Mouse (Mus musculus): ENCODE results near the gene Celf2. TPM values are rescaled to one million over a fixed set of nuclear protein-coding genes. Genes with fewer than 3 reads are reported as not detected.

Celf2 gene
- total RNA-seq, 2 experiments from 2014 or later, result 33.3 to 58.2 TPM

DNA sequence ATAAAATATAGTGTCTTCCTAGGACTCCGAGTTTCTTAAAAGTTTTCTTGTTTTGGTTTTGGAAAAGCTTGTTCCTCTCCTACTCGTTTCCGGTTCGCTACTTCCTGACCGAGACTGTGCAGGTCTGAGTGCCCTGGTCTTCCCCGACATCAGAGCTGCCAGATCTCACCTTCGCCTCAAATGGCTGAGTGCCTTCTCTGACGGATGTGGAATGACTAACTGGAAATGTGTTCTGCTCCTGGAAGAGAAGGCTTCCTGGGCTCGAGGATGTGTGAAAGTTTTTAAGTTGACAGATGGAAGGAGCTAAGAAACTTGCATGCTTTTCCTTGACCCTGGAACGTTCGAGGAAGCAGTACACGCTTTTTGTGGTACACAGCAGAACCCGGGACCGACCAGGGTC lies 421.9 kb downstream of the Celf2 start:
- DNase-seq (ENCODE audit: low spot score in 2 of 2), result no peak

DNA sequence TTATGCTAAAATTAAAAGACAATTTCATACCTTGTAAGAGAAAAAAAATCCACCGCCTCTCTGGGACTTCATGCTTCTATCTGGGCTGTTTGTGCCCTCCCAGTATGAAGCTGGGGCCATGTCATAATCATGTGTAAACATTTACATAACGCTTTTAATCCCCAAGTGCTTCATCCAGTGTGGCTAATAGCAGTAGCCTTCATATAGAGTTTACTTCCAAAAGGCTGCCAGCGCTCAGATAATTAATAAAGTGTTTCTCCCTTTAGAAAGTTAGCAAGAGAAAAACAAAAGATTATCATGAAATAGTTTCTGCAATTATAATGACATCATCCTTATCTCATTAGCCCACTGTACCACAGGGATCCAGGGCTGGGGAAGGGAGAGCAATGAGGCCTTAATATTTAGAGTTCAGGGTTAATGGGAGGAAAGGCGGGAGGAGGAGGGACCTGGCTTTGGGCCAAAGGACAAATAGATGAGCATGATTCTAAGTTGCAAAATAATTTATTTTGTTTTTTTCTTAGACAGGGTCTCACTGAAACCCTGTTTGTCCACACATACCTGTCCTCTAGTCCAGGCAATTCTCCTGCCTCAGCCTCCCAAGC lies 425.8 kb downstream of the Celf2 start:
- peak in 1 of 2 experiments; percentile 11 for DNase-seq (ENCODE audit: low spot score in 2 of 2)

DNA sequence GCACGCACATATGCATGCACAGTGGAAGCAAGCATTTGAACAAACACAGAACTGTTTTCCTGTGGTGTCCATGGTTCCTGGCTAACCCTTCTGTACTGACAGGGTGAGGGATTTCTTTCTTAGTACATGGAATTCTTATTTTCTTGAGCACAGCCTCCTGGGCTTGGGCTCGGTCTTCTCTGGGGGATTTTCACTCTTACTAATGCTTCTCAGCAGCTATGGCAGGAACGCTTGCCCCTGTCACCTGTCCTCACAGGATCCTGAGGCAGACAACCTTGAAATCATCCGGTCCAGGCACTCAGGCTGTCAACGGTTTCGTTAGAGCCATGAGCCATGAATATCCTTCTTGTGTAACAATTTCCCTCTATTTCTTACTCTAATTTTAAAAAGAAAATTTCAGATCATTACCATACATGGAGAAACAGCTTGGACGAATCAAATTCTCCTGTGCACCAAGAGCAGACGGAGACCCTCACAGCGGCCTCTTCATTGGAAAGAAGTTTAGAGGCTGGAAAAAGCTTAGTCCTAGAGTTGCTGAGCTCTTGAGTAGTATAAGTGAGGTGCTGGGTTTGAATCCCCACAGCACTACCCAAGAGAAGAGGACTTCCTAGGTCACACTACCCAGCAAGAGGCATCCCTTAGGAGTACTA lies 426.9 kb downstream of the Celf2 start:
- DNase-seq (ENCODE audit: low spot score in 2 of 2), result no peak

DNA sequence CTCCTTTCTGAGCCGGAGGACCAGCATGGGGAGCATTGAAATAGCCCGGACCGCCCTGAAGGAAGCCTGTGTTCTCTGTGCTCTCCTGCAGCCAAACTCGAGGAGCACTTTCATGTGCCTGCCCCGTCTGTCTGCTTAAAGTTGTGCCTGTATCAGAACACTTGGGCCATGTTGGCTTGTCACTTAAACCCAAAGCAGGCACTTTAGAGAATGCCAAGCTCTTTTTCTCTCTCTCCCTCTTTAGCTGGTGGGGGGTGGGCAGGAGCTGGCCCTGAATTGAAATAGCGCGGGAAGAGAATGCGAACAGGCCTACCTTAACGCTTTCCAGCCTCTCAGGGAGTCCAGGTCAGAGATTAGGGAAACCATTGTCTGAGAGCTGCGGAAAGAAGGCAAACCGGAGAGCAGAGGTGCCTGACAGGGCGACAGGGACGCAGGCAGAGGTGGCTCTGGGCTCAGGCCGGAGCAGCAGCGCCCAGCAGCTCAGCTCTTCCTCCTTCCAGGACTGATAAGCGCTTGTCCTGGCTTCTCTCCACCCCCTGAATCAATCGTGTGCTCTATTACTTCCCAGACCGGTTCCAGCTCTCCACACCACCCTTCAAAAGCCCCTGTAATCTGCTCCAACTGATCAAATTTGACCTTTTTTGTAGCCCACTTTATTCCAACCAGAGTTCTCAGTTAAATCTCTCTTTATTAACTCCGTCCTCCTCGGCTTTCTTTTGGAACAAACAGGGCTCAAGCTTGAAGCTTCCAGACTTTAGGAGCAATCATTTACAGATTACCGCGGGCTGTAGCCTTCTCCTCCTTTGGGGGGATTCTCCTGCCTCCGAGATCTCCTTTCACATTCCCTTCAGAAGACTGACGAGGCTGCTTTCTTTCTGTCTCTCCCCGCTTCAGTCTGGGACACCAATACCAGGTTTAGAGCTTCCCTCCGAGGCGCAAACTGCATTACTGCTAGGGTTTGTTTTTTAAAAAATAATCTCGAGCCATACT lies 428.3 kb downstream of the Celf2 start:
- peak; percentile 18 to 30 for DNase-seq (ENCODE audit: low spot score in 2 of 2)

DNA sequence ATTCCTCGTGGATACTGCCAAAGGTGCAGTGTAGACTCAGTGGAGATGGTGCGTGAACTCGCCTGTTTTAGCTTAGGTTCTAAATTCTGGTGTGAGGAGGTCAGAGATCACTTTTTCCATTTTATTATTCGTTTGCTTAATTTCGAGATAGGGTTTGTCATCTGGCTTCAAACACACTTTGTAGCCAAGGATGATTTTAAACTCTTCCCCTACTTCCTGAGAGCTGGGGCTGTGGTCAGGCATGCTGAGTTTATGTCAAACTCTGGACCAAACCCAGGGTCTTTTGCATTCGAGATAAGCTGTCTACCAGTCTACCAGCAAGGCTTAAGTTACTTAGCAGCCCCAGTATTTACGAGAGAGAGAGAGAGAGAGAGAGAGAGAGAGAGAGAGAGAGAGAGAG lies 429.3 kb downstream of the Celf2 start:
- DNase-seq (ENCODE audit: low spot score in 2 of 2), result no peak

DNA sequence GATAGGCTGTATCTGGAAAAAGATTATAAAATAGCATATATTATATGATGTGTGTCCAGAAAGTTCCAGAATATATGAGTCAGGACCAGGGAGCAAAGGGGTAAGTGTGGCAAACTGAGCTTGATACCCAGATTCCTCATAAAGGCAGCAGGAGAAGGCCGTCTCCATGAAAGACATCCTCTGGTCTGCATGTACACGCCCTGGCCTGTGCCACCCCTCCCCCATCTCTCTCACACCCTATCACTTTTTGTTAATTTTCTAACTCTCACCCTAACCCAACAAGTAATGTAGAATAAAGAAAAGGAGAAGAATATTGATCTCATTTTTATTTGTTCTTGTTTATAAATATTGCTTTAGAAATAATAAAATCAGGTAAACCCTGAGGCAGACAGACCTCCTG lies 430.0 kb downstream of the Celf2 start:
- no peak for DNase-seq (ENCODE audit: low spot score in 2 of 2)

DNA sequence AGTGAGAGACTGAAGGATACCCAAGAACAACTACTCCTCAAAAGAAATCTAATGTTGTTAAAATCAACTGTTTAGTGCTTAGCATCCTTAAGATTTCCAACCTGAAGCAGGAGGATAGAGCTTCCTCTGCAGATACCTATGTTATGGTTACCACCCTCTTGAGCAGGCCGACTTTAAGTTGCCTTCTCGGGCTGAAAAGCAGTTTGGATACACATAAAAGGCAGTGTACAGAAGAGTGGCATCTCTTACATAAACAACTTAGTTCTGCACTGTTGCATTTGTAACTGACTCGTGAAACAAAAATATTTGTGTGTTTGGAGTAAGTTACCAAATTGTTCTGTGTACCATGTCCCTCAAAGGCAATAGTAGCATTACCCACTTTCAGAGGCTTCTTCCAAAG lies 435.6 kb downstream of the Celf2 start:
- DNase-seq (ENCODE audit: low spot score in 2 of 2), result no peak

DNA sequence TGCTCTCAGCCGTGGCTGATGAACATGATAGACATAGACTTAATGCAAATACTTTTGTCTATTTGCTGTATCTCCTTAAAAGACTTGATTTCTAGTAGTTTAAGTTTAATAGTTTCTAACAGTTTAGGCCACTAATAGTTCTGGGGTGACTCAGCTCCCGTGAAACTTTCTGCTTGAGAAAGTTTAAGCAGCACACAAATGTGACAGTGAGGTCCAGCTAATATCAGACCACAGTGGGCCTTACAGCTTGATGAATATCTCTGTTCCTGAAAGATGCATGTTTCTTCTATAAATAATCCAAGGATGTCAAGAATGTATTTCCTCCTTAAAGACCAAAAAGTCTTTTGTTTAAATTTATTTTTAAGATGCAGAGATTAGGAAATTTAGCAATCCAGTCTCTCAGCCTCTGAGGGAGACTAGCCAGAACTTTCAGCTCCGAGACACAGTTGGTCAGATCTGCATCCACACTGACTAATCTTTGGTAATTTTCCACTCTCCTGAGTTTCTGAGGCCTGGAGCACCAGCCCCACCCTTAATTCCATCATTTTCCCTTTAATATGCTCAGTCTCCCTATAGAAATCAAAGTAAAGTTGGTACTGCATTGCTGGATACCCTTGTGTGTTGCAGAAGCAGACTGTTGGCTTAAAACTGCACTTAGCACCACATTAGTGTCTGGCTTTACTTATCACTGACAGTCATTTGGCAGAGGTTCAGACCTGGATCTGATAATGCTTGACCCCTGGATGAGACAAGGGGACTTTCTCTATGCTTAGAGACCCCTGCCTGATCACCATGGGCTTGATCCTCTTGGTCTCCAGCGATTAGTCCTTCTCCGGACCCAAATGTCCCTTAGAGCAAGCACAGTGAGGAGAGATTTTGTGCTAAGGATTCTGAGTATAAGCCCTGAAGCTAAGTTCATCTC lies 436.8 kb downstream of the Celf2 start:
- DNase-seq (ENCODE audit: low spot score in 2 of 2), result no peak

DNA sequence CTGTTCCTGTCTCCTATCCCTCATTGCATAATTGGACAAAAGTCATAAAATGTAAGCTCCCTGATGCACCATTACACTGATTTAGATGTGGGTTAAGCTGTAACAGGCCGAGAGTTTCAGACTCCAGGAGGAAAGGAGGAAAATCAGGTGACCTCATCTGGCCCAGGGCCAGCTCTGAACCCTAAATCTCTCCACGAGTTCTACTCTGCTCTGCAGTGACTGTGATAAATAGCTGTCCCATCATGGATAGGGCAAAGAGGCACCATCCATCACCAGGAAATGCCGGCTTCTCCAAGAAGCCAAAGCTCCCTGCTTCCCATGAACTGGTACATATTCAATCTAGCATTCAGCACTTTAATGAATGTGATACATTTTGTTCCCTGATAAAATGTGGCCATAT lies 439.9 kb downstream of the Celf2 start:
- no peak for DNase-seq (ENCODE audit: low spot score in 2 of 2)

DNA sequence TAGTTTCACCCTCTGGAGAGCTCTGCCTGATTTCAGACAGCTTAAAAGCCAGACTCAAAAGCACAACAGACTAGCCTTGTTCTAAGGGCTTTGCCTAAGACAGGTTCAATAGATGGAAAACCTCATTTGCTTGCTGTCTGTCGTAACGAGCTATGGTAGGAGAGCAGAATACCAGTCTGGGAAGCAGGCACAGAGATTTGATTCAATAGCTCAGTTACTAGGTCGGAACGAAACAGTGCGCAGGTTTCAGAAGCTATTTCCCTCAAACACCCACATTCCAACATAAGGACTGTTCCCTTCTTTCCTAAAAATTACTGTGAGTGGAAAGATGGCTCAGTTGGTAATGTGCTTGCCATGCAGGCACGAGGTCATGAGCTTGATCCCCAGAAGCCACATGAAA lies 441.1 kb downstream of the Celf2 start:
- DNase-seq (ENCODE audit: low spot score in 2 of 2), result no peak

DNA sequence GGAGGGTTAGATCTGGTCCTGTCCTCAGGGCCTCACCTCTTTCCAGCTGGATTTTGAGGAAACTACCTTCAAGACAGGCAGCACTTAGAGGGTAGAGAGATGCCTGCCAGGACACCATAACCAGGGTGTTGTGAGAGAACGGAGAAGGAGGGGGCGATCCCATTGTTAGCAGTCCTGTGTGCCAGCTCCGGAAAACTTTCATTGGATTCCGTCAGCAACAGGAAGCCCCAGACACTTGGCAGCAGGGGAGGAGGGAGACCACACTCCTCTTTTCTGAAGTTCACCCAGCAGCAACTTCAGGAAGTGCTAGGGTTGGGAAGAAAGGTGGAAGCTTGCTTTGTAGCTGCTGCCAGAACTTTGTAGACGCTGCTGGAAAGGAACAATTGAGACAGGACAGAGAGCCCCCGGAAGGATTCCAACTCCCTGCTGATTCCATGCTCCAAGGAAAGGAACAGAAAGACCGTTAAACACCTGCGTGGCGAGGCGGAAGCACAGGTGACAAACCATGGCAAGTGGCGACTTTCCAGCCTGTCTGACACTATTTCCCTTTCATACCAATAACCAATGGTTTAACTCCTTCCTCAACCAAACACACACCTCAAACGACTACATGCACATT lies 445.7 kb downstream of the Celf2 start:
- DNase-seq (ENCODE audit: low spot score in 2 of 2), result no peak

DNA sequence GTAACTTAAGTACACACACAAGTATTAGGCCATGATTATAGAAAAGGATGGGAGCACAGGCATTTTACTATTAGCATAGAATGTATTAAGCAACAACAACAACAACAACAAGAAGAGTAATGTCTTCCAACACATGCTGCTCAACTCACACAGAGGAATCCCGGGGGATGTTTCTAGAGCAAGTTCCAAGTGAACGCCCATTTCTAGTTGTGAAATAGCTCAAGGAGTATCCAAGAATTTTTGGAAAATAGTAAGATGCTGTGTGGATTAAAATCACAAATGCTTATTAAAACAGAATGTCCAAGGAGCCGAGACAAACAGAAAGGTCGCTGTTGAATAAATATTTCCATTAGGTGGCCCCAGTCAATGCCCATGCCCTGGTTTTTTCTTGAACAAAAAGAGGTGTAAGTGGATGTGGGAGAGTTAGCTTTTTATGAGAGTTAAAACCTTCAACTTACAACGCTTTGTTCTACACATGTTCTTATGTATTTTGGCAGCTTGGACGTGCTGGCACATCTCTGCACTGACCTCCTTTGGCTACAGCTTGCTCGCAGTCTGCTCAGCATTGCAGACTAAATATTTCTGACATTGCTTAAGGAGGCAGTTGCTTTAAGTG lies 448.8 kb downstream of the Celf2 start:
- DNase-seq (ENCODE audit: low spot score in 2 of 2), result no peak

DNA sequence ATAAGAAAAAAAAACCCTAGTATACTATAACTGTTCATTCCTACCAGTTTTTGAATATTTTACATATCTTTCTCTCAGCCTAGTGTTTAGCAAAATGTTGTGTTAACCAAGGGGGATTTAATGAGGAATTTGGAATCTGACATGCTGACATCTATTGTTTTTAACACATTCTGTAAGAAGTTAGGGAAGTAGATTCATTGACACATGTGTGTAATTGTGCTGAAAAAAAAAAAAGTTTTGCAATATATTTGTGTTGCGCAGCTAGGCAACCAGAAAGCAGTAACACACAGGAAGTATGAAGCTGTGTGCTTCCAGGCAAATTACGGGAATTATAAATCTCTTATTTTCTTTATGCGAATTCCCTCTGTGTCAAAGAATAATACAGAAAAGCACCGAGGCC lies 453.0 kb downstream of the Celf2 start:
- DNase-seq (ENCODE audit: low spot score in 2 of 2), result no peak

DNA sequence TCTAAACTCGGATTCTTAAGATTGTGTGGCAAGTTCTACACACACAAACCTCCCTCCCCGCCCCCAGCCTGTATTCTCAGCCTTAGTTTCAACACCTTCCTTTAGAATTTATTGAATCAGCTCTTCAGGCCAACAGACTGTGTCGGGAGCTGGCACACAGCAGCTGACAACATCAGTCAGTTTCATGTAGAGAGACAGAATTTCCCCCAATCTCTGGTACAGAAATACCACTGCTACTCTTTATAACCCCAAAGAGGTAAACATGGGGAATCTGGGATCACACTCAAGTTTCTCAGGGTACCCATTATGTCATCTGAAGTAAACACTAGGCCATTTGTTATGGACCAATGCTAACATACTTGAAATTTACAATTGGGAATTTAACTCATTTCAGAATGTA lies 453.4 kb downstream of the Celf2 start:
- DNase-seq (ENCODE audit: low spot score in 2 of 2), result no peak

DNA sequence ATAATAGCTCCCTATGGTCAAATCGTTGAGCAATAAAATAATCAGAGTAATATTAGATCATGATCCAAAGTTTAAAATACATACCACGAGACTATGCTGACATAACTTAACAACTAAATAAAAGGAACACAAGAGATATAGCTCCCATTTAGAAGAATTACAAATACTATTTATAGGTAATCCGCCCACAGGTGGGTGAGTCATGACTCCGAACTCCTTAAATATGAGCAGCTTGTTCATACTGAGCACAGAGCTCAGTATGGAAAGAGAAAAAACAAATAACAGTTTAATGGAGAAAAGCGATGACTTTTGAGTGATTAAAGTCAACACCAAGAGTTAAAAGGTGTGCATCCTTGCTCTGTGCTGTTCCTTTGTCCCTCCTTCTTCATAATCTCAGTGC lies 458.3 kb downstream of the Celf2 start:
- DNase-seq (ENCODE audit: low spot score in 2 of 2), result no peak

DNA sequence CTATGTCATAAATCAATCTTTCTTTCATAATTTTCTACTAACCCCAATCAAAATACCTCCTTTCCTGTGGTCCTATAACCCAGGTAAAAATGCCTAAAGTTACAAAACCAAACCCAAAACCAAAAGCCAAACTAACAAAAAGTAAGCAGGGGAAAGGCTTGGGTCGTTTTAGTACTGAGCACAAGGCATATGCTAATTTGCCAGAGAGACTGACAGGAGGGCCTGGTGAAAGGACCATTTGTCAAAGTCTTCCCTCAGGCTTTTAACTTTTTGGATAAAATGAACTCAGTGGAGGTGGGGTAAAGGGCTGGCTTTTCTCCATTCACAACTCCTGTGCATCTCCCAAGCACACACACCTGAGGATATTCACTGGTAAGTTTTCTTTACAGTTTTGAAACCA lies 463.2 kb downstream of the Celf2 start:
- DNase-seq (ENCODE audit: low spot score in 2 of 2), result no peak

DNA sequence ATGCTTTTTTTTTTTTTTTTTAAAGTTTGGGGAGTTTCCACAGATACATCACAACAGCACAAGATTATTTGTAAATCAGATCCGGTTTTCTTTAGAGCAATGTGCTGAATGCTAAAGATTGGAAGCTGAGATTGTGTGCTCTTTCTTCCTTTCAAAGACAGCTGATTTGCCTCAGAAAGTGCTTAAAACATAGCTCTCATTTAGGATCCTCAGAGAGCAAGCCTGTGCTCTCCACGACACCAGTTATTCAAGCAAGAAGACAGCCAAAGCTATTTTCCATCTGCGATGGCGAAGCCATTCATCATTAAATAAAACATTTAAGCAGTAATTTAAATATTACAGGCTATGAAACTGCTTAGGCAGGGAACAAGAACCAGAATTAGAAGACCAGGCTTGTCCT lies 463.8 kb downstream of the Celf2 start:
- DNase-seq (ENCODE audit: low spot score in 2 of 2), result no peak

DNA sequence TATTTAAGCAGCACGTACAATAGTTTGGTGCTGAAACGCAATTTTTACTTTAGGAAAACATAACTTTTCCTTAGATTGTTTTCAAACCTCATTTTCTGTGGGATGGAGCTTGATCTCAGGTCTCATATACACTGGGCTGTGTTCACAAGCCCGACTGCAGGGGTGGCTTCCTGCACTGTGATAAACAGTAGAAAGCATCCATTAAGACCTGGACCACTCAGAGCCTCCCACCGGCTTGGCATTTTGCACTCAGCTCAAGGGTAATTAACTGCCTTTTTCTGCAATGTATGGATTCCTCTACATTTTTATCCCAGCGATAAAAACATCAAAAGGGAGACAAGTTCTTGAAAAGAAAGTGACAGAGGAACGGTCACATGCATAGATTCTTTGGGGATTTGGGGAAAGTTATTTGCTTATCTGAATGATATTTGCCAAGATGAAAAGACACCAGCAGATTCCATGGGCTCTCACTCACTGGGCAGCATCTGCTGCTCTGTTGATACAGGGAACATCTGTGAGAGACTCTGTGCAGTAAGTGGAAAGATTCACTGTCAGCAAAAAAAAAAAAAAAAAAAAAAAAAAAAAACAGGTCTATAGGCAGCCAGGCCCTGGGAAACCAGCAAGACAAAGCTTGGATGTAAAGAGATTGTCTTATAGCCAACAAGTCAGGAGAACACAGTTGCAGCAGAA lies 465.4 kb downstream of the Celf2 start:
- DNase-seq (ENCODE audit: low spot score in 2 of 2), result no peak

DNA sequence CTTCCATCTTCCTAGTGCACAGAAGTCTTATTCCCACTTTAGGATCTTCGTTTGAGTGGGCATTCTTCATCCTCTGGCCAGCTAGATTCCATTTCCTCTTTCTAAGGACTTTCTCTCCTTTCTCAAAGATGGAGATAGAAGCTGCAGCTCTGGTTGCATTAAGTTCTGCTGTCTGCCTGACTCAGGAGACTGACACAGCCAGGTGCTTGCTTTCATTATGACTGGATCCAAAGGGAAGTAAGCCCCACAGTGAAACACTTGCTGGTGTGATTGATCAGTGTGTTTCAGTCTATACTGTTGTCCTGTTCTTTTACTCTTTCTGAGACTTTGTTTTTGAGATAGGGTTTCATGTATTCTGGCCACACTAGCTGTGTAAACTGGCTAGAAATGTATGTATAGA lies 468.4 kb downstream of the Celf2 start:
- DNase-seq (ENCODE audit: low spot score in 2 of 2), result no peak

DNA sequence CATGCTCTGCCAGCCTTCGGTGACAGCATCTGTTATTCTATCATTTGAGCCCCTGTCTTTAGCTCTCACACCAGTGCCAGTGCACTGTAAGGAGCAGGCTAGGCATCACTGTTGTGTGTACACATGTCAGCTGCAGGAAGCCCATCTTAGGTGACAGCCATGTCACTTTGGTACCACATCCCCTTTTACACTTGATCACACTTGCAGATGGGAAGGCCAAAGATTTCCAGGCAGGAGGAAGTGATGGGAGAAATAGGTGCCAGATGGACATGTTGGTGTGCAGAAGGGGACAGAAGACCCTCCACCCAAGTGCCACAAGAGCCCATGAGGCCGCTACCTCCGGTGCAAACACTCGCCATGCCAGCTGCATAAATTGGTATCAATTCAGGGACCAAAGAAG lies 470.4 kb downstream of the Celf2 start:
- no peak for DNase-seq (ENCODE audit: low spot score in 2 of 2)
